Mouse (Mus musculus): Measurements from ENCODE around the gene Tmem106b. TPM values are rescaled to one million over a fixed set of nuclear protein-coding genes. Genes with fewer than 3 reads are reported as not detected.

Gene Tmem106b
- total RNA-seq, 2 experiments from 2014 or later = 144 to 157 TPM

Other genes starting within 250 kb of the Tmem106b start
- gene Vwde, start 155.2 kb downstream of the Tmem106b start, total RNA-seq (2021) = under 1 TPM in 1 of 2 experiments, not detected in 1; 0.15 TPM